Mouse (Mus musculus) c-Kit-positive CD71-positive TER-119-negative erythroid progenitor cells, embryonic 14.5 days (primary cell): ENCODE results near the gene Fam78a.

ENCODE experiments used
- DNase-seq: peaks from one replicate; pipeline ENCODE4 v3.0.0-alpha.2; 2013; ENCODE audit warnings: low read depth

Gene Fam78a

DNA sequence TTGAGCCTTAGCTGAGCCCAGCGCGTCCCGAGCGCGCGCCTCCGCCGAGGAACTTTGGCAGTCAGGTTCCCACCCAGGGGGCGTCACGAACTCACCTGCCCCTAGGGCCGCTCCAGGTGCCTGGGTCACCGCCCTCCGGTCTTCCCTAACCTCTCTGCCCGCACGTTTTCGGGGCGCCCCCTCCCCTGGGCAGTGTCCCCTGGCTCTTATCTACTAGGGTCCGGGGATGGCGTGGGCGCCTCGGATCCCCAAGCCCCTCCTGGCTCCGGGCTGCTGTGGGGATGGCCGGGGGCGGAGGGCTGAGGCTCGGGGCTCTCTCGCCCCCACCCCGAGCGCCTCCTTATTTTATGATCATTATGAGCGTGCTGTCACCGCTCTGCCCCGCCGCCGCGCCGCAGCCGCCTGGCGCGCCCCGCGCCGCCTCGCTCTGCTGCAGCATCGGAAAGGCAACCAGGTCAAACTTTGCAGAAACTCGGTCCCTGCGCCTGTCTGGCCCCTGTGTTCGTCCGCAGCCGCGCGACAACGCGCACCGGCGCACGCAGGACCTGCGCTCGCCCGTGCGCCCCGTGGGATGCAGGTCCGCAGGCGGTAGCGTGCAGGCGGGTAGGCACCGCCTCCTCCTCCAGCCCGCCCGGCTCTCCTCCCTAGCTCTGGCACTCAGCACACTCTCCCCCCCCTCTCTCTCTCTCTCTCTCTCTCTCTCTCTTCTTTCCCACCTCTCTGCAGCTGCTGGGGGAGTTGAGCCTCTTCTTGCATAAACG, at the start of gene Fam78a:
Fam78a (minus strand) TSS at position 747 of the 761 bp plus-strand sequence.
- no peak for DNase-seq

DNA sequence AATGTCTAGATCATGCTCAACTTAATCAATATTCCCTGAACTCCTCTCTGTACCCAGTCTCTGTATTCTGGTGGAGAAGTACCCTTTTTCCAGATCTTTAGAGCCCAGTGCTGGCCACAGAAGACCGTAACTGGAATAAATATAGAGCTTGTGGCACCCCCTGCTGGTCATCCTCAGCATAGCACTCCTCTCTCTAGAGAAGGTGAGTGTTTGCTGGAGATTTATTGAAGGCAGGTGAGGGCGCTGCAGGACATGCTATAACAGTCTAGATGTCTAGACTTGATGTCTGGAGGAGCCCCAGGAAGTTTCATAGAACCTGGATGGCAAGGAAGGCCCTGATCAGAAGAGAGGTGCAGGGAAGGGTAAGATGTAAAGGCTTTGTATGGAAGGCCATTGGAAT, 49.4 kb upstream of the Fam78a start:
- DNase-seq: peak; percentile 87

DNA sequence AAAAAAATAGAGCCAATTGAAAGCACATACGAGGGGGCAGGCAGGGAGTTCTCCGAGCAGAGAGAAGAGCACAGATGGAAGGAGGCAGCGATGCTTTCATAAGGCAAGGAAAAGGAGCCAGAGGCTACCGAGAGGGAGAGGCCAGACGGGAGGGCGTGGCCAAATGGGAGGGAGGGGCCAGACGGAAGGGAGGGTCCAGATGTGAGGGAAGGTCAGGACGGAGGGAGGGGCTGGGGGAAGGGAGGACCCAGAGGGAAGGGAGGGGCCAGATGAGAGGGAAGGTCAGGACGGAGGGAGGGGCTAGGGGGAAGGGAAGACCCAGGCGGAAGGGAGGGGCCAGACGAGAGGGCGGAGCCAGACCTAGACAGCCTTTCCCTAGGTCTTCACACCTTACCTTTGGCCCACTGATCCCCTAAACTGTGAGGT, 47.9 kb upstream of the Fam78a start:
- DNase-seq: peak; percentile 87

DNA sequence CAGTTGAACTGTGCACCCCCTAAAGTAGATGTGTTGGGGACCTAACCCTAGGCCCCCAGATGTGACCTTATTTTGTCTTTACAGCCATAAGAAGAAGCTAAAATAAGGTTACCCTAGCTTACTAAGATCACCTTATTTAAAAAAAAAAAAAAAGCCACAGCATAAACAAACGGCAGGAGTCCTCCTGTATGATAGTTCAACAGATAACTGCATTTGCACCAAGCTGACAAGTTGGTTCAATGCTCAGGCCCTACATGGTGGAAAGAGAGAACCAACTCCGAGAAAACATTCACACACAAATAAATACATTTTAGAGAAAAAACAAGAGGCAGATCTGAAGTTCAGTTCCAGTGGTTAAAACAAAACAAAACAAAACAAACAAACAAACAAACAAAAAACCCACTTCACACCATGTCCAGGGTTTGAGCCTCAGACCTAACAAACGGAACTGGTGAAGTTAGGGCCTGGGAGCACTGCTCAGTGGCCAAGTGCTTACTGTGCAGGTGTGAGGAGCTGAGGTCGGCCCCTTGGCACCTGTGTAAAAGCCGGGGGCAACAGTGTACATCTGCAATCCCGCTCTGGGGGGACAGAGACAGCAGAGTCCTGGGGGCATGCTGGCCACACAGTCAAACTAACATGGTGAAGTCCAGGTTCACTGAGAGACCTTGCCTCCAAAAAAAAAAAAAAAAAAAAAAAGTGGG, 47.4 kb upstream of the Fam78a start:
- DNase-seq: no peak

DNA sequence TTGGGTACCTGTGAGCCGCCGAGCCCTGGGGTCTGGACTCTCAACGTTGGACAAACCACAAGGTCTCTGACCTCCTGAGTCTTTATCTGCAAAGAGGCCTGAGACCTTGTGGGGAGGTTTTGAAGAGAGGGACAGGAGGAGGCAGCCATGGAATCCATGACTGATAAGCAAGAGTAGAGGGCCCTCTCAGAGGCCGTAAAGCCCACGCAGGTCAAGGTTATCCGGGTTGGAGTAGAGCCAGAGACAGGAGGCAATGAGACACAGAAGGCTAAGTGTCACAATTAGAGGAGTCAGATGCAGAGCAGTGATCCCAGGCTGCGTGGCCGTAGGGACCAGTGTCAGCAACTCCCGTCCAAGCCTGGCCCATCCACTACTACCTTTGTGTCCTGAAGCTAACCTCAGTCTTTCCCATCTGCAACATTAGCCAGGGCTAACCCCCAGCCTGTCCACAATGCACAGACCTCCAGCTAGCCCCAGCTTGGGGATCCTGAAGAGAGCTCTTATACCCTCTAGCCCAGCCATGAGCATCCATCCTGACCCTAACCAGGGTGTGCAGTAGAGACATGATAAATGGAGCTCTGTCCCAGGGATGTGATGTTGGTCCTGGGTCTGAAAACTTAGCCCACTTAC, 46.7 kb upstream of the Fam78a start:
- DNase-seq: no peak

DNA sequence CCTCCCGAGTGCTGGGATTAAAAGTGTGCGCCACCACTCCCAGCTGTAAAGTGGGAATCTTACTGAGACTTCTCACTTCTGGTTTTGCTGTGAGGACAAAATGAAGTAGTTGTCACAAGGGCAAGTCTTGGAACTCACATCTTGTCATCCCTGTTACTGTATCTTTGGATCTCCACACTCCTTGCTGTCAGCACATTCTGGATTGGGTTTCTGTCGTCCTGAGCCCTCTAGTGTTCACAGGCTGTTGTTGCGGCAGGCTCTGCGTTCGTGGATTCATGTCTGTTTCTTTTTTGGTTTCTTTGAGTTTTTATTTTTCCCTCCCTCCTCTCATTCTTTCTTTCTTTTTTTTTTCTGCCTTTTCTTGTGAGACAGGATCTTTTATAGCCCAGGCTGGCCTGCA, 45.8 kb upstream of the Fam78a start:
- DNase-seq: peak; percentile 84

DNA sequence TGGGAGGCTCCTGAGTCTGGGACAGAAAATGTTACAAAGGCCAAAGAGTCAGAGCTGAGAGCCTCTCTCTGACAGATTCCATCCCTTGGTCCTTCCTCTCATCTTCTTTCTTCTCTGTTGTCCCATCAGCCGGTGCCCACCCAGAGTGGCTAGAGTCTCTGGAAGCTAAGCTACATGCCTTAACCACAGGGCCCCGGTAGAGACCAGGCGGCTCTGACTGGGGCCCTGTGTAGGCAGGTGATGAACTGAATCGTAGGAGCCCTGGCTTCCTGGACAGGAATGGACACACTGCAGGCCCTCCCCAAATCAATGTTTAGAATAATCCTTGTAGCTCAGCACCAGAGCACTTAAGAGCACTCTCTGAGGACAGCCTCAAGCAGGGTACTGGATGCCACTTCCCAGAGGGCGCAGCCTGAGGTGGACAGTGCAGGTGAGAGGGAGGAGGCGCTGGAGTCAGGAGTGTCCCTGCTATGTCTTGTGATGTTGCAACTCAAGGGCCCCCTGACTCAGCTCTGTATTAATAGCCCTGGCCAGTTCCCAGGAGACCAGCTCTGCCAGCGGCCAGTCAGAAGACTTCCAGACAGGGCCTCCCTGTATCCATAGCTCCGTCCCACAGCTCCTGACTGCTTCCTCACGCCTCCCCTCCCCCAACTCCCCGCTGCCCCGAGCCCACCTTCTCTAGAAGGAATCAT, 44.9 kb upstream of the Fam78a start:
- no peak for DNase-seq

DNA sequence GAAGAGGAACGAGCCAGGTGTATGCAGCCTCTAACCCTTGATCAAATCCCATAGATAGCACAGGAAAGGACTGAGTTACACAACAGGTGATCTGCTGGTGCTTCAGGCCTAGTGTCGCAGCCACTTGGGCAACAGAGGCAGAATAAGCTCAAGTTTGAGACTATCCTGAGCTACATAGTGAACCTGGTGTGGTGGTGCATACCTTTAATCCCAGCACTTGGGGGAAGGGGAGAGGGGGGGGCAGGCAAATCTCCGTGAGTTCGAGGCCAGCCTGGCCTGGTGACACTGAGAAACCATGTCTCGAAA, 43.8 kb upstream of the Fam78a start:
- DNase-seq: no peak

DNA sequence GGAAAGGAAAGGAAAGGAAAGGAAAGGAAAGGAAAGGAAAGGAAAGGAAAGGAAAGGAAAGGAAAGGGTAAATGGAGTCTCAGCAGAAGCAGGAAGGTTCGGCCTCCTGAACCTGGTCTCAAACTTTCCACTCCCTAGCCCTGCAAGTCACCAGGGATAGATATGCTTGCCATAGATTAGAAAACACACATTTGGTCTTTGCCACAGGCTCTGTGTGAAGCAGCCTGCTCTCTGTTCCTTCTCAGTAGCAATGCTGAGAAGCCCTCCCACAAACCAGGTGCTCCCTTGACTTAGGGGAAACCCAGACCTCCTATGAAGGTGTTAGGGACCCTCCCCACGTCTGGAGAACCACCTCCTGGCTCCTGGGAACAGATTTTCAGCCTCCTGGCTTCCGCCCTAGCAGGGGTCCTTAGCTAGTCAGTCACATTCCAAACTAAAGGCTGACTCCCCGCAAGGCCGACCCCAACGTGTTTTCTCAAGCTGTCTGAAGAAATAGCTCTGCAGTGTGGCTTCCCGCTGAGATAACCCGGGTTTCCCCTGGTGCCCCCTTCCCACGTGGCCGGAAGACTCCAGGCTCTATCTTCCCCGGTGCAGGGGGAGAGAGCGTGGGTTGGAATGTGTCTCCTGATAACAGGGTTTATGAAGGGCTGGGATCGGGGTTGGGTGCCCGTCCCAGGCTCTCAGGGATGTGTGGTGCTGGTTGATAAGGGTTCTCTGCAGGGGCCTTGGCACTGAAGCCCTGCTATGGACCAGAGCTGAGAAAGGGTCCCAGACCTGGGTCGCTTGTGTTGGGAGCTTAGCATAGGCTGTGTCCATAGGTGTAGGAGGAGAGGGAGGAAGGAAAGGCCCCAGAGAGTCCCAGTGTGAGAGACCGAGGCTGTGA, 43.2 kb upstream of the Fam78a start:
- DNase-seq: peak; percentile 96

DNA sequence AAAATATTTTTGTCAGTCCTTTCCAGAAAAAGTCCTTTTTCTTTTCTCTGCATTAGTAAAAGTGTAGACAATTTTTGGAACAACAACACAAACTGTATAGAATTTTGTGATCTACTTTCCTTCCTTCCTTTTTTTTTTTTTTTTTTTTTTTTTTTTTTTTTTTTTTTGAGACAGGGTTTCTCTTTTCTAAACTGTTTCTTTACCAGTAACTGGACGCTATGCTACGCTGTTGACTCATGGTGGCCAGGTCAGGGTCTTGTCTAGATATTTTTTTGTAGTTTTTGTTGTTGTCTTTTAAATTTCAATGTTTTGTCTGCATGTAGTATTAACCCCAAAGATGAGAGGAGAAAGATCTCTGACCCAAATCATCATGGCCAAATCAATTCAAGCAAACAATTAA, 37.1 kb upstream of the Fam78a start:
- no peak for DNase-seq

DNA sequence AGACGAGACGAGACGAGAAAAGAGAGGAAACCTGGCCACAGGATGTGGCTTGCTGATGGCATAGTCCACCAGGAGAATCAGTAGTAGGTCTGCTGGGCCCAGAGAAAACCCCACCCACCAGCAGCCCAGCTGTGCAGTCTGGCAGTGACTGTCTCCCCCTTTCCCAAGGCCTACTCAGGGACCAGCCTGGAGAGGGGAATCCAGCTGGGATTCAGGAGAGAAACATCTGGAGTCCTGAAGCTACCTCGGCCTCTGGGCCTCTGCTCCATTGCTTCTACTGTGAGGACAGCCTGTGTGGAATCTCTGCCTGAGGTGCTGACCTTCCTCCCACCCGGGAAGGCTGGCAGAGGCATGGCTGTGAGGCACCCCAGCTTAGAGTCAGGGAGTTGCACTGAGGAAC, 36.5 kb upstream of the Fam78a start:
- DNase-seq: no peak

DNA sequence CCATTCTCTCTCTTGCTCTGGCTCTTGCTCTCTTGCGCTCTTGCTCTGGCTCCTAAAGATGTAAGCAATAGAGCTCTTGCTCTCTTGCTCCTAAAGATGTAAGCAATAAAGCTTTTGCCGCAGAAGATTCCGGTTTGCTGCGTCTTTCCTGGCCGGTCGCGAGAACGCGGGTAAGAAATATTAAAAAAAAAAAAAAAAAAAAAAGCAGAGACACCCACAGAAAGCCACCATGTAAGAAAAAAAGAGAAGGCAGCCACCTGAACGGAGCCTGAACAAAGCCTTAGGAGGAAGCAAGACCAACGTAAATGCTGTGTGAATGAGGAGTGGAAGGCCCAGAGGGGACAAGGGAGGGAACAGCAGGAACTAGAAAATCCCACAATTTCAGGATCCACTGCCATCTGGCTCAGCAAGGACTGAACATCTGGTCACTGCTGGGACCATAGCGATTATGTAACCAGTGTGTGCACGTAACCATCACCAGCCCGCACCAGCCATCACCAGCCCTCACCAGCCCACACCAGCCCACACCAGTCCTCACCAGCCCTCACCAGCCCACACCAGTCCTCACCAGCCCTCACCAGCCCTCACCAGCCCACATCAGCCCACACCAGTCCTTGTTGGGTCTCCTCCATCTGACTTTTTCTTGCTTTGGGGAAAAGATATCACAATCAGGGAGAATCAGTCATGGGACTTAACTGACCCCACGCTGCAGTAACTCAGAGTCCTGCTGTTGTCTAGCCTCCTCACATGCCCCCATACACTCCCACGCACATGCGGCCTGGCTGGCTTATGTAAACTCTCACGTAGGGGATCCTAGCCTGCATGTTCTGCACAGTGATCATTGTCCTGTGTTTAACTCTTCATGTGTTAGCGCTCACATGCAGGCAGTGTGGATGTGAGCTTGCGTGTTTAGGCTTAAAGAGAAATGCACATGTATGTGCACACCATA, 35.4 kb upstream of the Fam78a start:
- DNase-seq: no peak

DNA sequence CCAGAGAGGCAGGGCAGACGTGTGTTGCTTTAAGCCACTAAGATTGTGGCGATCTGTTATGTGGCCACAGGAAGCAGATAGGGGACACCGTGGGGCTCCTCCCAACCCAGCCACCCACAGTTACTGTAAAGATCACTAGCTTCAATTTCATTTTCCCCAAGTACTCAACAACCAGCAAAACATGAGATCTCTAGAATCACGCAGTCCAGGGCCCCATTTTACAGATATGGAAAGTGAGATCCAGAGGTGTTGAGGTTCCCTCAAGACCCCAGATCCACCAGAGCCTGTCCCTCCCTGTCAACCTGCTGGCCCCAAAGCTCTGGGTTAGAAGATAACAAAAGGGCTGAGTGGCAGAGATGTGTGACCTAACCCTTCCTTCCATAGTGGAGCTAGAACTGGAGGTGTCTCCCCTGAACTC, 31.2 kb upstream of the Fam78a start:
- DNase-seq: no peak

DNA sequence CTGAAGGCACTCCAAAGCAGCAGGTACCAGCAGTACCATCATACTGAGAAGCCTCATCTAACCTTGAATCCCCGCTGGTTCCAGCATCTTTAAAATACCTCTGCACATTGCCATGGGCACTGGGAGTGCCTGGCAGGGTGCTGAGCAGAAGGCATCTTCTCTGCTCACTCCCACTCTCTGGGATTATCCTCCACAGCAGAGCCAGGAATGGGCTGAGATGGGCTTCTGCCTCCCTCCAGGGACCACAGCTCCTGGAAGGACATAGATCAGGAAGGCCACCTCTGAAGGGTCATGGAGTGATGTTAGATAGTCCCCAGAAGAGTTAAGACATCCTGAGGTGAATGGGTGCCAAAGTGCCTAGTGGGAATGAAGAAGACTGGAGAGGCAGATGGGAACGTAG, 27.9 kb upstream of the Fam78a start:
- no peak for DNase-seq

DNA sequence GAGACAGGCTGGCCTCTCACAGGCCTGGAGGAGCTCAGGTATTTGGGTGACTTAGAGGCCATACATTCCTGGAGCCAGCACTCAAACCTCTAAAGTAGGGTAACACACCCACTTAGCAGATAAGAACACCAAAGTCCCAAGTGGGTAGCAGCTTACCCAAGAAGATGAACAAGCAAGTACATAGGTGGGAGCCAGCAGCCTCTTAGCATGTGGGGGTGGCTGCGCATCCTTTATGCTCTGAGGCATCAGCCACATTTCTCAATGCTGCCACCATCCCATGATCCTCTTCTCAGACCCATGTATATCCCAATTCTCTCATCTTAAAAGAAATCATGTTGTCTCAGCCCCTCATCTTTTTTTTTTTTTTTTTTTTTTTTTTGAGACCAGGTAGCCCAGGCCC, 26.6 kb upstream of the Fam78a start:
- no peak for DNase-seq

DNA sequence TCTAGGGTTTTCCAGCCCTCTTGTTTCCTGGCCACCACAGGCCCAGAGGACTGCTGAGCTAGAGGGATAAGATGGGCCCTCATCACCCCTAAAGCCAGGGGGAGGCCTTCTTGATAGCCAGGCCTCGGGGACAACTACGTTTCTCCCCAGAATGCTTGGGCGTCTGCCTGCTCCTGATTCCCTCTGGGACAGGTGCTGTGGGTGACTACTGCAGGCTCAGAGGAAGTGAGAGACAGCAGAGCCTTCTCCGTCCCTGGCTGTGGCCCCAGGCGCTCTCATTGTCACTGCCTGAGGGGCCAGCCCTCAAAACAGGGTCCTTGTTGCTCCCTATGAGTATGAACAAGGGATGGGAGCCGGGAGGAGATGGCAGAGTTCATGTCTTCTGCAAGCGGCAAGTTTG, 21.3 kb upstream of the Fam78a start:
- DNase-seq: no peak

DNA sequence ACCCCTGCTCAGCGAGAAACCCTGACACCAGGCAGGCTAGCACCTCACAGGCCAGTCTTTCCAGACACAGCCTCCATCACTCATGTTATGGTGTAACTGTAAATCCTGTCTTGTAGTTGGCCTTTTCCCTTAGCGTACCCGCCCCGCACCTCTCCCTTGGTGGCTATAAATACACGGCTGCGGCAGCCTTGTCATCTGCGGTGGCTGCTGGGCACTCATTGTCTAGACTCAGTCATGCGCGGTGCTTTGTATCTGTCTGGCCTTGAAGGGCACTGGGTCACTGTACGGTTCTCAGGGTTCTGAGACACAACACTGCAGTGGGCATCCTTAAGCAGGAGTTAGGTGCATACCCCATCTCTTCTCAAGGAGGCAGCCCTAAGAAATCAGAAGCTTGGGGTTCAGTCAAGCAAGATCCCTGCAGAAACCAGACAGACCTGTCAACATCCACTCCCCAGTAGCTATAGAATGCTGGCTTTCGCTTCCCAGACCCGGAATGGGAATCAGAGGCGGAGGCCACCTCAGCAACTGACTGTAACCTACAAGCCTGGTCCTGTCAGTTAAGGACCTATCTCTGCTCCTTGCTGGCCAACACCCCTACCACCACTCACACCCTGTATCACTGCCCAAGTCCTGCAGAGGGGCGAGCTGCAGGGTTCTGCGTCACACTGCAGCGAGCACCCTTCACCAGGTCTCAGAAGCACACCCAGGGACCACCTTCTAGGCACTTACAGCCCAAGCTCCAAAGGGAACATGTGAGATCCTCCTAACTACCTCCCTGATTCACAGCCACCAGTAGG, 20.7 kb upstream of the Fam78a start:
- no peak for DNase-seq

DNA sequence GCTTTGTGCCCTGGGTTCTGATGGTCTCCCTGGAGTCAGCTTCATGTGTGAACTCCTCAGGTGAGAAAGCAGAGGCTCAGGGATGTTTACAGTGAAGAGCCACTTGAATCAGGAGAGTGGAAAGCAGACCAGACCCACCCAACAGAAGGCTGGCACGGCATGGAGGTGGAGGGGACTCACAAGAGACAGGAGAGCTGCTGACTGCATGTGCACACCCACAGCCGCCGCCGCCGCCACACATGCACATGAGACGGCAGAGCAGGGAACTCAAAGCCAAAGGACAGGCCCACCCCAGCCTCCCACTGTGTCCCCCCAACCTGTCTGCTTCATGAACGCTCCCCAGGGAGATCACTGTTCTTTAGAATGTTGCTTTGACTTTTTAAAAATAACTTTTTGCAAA, 19.5 kb upstream of the Fam78a start:
- no peak for DNase-seq

DNA sequence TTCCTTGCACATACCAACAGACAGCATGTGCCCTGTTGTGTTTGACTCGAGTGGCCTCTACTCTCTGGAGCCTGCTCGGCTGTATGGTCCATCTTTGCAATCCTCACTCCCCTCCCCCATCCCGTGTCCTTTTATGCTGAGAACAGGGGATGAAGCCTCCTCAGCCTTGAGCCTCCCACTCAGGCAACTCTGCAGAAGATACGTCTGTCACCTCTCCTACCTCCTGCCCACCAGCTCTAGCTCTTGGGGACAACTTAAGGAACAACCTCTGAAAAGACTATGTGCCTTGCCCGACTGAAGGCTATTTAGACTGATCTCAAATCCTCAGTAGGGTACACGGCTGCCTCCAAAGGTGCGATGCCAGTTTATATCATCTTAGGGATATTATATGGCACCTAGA, 18.9 kb upstream of the Fam78a start:
- DNase-seq: no peak

DNA sequence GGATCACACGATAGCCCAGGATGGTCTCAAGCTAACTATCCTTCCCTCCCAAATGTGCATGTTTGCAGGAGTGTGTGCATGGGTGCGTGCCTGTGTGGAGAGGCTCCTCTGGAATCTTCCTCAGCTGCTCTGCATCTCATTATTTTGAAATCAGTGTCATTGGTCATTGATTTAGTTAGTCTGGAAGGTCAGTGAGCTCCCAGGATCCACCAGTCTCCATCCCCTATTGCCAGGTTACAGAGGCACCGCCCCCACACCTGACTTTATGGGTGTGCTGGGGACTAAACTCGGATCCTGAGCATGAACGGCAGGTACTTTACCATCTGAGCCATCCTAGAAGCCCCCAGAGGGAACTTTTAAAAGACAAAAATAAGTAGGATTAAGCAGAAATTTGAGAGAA, 18.3 kb upstream of the Fam78a start:
- no peak for DNase-seq
